Mouse (Mus musculus) R1 (cell line): ENCODE results near the gene Ano5.

ENCODE experiments used
- DNase-seq: peaks from one replicate; pipeline ENCODE4 v3.0.0-alpha.2; 2018; ENCODE audit warnings: low read depth, low spot score

The Ano5 gene

GRCm38 (mm10) chr7:51510671-51511651 is at the start of gene Ano5:
Ano5 (plus strand) TSS chr7:51511029.
- DNase-seq, result peak; percentile 82

DNA sequence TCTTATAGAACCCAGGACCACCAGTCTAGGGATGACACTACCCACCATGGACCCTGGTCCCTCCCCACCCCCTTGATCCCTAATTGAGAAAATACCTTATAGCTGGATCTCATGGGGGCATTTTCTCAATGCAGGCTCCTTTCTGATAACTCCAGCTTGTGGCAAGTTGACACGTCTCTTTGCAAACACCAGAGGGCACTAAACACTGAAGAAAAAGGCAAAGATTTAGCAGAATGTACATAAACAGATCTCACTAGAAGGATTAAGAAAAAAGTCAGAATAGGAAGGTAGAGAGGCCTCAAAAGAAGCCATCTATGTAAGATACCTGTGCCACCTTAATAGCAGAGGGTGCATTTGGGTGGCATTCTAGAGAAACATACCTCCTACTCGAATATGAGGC is 11.4 kb upstream of the Ano5 start:
- no peak for DNase-seq

DNA sequence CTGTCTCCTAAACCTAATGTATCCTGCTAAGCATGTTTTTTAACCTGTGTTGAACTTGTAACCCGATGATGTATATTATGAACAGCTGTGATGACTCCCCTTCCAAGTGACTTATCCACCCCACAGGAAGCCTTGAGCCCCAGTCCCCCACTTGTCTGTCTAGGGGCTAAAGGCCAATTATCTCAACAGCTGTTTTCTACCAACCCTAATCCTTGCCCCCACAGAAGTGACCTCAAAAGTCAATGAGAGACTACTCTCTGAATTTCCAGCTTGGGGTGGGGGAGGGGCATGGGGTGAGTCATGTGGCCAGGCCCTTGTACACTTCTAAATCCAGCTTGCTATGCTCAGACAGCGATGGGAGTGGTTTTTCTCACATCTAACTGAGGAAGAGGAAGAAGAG is 6.9 kb upstream of the Ano5 start:
- no peak for DNase-seq

GRCm38 (mm10) chr7:51510147-51510546 is 682 bp upstream of the Ano5 start:
- DNase-seq, result no peak

DNA sequence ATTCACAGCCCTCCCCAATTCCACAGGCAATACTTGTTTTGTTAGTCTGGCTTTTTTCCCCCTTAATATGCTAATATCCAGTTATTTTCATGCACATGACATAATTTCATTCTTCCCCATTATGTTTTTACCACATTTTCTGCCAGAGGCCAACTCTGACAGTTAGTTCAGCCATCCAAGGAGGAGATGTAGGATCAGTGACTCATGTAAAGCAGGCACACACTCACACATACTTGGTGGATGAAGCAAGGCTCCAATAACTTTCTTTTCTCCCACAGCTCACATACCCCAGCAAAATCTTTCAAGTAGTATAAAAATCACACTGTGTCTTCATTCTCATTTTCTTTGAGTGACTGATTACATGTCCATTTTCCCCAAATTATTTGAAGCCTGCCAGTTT is 28.5 kb downstream of the Ano5 start:
- DNase-seq, result no peak

- peak; percentile 60 for DNase-seq
These were observed 29.9 kb downstream of the Ano5 start for GRCm38 (mm10) chr7:51540736-51541135.

DNA sequence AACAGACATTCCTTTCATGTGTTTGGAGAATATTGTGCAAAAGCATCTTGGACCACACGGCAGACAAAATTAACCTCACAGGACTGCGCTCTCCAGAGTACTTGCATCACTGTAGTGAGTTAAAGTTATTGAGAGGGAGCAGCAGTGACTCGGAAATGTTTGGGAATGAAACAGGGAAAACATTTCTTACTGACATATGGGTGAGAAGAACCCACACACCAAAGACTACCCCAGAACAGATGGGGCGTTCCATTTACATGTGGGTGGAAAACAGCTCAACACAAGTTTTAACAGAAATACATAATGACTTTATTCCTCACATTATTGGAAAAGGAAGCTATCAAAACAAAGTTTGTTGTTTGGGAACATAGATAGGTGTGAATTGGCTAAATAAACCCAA is 89.2 kb downstream of the Ano5 start:
- no peak for DNase-seq

DNA sequence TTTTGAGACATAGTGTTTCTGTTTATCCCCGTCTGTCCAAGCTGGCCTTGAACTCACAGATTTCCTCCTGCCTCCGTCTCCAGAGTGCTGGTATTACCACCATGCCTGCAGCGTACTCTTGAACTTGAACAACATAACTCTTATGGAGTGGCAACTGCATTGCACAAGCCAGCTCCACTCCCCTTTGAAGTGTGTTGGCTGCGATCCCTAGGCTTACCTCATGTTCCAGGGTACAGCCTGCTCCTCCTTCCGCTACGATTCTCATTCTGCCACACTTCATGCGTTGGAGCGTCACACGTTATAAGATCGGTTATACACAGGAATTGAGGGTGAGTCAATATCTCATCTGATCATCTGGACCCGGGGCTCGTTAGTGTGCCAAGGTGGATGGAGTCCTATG is 92.9 kb downstream of the Ano5 start:
- DNase-seq, result no peak

GRCm38 (mm10) chr7:51614404-51614803 is 103.6 kb downstream of the Ano5 start:
- DNase-seq, result peak; percentile 41

DNA sequence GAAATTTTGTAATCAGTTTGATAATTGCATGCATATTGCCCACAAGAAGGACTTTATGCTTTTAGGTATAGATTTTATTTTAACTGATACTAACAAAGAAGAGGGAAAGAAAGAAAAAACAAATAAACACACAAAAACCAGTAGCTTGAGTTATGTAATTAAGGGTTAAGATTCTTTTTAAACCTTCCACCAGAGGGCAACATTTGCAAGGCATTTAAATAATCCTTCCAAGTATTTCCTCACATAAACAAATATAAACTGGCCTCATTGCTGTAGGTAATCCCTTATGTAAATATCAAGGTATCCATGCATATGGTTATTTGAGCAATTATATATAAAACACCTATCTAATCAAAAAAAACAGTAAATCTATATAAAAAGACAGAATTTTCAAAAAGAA is 107.1 kb downstream of the Ano5 start:
- DNase-seq, result peak; percentile 14

GRCm38 (mm10) chr7:51618412-51618811 is 107.6 kb downstream of the Ano5 start:
- DNase-seq, result no peak

GRCm38 (mm10) chr7:51619977-51620376 is 109.1 kb downstream of the Ano5 start:
- DNase-seq, result no peak

DNA sequence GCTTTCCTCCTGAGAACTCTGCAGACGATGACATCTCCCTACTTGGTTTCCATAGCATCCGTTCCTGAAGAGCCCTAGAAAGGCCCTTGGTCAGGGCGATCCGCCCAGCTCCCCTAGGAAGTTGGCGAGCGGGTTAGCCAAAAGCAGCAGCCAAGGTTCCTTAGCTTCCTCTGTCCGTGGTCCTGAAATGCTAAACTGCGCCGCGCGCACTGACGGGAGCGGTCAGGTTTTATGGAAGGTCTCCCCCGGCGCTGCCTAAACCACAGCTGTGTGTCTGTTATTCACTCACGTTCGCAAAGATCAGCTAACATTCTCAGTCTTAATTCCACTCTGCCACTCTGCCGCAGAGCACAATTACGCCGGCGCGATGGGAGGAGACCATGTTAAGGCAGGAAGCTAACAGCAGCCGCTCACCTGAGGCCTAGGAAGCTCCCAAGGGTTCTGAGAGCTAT is 110.9 kb downstream of the Ano5 start, which contains the start of gene Slc17a6:
Slc17a6 (plus strand) TSS at position 313 of the 452 bp plus-strand sequence.
- DNase-seq, result peak; percentile 85

GRCm38 (mm10) chr7:51622196-51622595 is 111.4 kb downstream of the Ano5 start:
- no peak for DNase-seq

GRCm38 (mm10) chr7:51622666-51623065 is 111.8 kb downstream of the Ano5 start:
- no peak for DNase-seq

DNA sequence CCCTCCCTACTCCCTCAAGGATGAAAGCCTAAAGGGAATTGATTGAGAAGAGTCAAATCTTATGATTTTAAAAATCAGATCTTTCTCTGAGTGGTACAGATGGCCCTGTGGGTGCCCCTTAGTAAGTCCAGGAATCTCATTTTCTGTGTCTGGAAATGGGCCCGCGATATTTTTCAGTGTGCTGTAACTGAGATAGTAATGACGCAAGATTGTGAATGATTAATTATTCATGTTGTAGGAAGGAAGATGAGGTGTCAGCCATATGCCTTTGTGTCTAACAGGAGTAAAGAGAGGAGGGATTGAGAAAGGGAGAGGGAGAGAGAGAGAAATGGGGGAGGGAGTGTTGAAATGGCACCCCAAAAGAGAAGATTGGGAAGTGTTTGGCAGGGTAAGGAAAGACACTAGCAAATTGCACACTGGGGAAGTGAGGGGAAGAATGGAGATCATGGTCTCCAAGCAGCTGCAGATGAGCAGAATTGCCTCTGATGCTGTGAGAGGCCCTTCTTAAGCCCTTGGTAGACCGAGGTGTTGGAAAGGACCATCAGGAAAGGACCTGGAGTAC is 113.6 kb downstream of the Ano5 start:
- DNase-seq, result no peak

DNA sequence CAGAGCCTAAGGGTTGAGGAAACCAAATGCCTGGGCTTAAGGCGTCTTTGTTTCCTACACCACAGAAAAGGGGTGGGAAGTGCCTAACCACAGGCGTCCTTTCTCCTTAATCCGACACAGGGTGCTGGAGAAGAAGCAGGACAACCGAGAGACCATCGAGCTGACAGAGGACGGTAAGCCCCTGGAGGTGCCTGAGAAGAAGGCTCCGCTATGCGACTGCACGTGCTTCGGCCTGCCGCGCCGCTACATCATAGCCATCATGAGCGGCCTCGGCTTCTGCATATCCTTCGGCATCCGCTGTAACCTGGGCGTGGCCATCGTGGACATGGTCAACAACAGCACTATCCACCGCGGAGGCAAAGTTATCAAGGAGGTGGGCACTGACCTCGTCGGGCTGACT is 114.3 kb downstream of the Ano5 start:
- DNase-seq, result peak; percentile 4

DNA sequence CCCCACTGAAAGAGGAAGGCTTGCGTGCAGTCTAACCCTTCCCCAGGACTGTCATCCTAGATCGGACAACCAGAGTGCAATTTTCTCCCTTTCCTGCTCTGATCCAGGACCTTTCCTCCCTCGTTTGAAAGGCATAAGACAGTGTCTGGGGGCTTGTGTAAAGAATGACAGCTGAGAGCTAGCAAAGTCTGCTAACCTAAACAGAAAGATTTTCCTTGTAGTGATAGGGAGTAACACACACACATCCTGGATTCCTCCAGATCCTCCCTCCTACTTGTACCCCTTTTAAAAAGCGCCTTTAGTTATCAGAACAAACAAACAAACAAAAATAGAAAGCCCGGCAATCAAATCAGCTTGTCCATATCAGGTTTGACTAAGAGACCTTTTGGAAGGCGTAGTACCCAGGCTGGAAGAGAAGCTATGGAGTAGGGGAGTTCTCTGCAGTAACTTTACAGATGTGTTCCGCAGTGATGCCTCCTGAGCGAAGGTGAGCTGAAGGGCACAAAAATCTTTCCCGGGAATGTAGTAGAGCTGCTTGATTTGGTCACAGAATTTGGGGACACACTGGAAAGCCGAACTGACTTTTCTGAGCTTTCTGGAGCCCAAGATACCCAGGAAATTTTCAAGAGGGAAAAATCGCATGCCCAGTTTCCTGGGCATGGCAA is 114.9 kb downstream of the Ano5 start:
- DNase-seq, result peak; percentile 1

DNA sequence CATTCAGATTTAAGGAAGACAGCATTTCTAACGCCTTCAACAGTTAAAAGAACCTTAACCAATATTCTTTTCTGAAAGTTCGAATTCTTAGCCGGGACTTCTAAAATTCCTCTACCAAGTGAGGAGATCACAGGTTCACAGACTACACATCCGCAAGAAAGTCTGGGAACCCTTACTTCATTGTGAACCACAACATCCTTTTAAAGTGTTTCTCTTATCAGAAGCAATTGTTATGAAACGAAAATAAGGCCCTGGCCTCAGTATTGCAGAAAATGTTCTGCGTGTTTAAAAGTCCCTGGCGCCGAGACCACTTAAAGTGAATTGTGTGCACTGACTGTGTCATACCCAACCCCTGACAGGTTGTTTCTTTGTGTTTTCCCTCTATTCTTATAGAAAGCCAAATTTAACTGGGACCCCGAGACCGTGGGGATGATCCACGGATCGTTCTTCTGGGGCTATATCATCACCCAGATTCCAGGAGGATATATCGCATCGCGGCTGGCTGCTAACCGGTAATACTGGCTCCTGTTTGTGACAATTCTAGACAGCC is 115.7 kb downstream of the Ano5 start:
- DNase-seq, result no peak

DNA sequence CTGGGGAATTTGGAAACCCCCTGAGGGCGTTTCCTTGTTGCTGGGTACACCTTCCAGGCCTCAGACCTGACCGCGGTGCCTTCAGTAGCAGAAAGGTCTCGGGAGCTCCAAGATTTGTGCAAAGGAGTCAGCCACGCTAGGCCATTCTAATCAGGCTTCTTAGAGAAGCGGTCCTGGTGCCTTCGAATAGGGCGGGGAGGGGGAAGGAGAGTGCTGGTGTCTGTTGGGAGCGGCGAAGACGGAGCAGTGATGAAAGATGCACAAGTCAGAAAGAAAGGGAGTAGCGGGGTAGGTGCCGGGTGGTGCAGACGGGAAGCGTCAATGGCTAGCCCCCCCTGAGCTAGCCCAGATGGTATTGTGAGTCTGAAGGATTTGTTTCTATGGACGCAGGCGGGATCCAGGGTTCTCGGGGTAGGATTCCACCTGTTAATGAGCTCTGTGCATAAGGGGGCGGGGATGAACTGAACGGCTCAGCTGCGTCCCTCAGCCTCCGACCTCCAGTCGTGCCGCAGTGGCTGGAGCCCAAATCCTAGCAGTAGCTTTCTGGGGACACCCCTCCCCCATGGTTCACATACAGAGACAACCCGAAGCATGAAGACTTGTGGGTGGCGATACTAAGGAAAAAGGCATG is 116.3 kb downstream of the Ano5 start:
- DNase-seq, result peak; percentile 74

DNA sequence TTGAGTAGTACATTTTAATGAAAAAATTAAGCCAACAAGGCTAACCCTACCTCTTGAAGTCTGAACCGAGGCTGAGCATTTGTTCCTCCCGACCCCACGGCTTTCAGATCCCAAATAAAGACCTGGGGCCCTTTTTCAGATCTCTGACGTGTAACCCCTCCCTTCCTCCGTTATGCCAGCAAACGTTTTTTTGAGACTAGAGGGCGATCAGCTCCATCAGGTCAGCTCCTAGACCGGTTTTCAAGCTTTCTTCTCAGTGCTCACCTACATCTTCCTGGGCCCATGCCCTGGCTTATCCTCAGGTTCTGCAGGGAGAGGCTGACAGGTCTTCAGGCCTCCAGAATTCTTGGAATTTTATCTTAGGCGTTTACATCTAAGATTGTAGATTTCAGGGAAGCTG is 116.8 kb downstream of the Ano5 start:
- no peak for DNase-seq

- DNase-seq, result no peak
These were observed 117.5 kb downstream of the Ano5 start for GRCm38 (mm10) chr7:51628349-51628748.
